Mouse (Mus musculus): ENCODE measurements around the gene Doc2b. TPM values are rescaled to one million over a fixed set of nuclear protein-coding genes. Genes with fewer than 3 reads are reported as not detected.

The Doc2b gene
- polyA plus RNA-seq, 1 experiment: 32.1 TPM

- peaks cover 10% of the 10 kb centered on the region; the same call in 1 of the 2 replicates for H3K4me1 ChIP-seq (ENCODE audit: control insufficient read depth, insufficient read depth, low read length)
- no peaks in the 10 kb centered on the region for H3K27me3 ChIP-seq (ENCODE audit: control insufficient read depth, insufficient read depth, low read length)
- H3K27ac ChIP-seq (ENCODE audit: insufficient read depth, low read length): no peak overlapping the region
- no peak overlapping the region for H3K4me3 ChIP-seq (replicated peaks; ENCODE audit: insufficient read depth, low read depth, low read length)
- 54% methylated on average over 6 of the region's 6 CpGs for WGBS
- no peak for DNase-seq
- TF ChIP-seq CTCF (IDR thresholded peaks at IDR 0.05; ENCODE audit: borderline replicate concordance, insufficient read depth, low read depth, low read length) (no peak), POLR2A (IDR thresholded peaks at IDR 0.05; ENCODE audit: borderline replicate concordance, insufficient read depth, low read length) (no peak)
Observed at GRCm38 (mm10) chr11:75833081-75833480, 37.2 kb upstream of the Doc2b start.

GRCm38 (mm10) chr11:75830386-75830785 is 34.5 kb upstream of the Doc2b start:
- WGBS: 98% methylated on average over 3 of the region's 3 CpGs
- no peak overlapping the region for H3K4me3 ChIP-seq (replicated peaks; ENCODE audit: insufficient read depth, low read depth, low read length)
- no peaks in the 10 kb centered on the region for H3K27me3 ChIP-seq (ENCODE audit: control insufficient read depth, insufficient read depth, low read length)
- H3K27ac ChIP-seq (ENCODE audit: insufficient read depth, low read length): no peak overlapping the region
- TF ChIP-seq POLR2A (IDR thresholded peaks at IDR 0.05; ENCODE audit: borderline replicate concordance, insufficient read depth, low read length): no peak
- no peak for TF ChIP-seq CTCF (IDR thresholded peaks at IDR 0.05; ENCODE audit: borderline replicate concordance, insufficient read depth, low read depth, low read length)
- H3K4me1 ChIP-seq (ENCODE audit: control insufficient read depth, insufficient read depth, low read length): peaks cover 10% of the 10 kb centered on the region; the same call in 1 of the 2 replicates
- DNase-seq: no peak

DNA sequence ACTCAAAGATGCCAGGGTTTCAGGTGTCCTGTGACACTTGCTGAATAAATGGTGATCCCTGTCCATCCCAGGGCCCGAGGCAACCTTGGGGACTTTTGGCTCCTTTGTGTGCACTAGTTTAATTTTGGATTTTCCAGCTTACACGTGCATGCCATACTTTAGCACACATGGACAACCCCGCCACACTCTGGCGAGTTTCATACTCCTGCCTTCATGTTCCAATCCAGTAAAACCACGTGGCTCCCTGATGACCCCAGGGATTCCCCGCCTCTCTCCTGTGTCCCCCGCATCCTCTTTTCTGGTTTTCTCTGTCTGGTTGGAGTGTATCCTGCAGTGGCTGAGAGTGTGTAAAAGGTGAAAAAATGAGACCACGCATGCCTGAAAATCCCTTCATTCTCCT is 31.6 kb upstream of the Doc2b start:
- no peak overlapping the region for H3K27ac ChIP-seq (ENCODE audit: insufficient read depth, low read length)
- WGBS: 76% methylated on average over 8 of the region's 8 CpGs
- DNase-seq: no peak
- H3K27me3 ChIP-seq (ENCODE audit: control insufficient read depth, insufficient read depth, low read length): no peaks in the 10 kb centered on the region
- no peak for TF ChIP-seq CTCF (IDR thresholded peaks at IDR 0.05; ENCODE audit: borderline replicate concordance, insufficient read depth, low read depth, low read length)
- TF ChIP-seq POLR2A (IDR thresholded peaks at IDR 0.05; ENCODE audit: borderline replicate concordance, insufficient read depth, low read length): no peak
- no peak overlapping the region for H3K4me3 ChIP-seq (replicated peaks; ENCODE audit: insufficient read depth, low read depth, low read length)
- H3K4me1 ChIP-seq (ENCODE audit: control insufficient read depth, insufficient read depth, low read length): no peaks in the 10 kb centered on the region

DNA sequence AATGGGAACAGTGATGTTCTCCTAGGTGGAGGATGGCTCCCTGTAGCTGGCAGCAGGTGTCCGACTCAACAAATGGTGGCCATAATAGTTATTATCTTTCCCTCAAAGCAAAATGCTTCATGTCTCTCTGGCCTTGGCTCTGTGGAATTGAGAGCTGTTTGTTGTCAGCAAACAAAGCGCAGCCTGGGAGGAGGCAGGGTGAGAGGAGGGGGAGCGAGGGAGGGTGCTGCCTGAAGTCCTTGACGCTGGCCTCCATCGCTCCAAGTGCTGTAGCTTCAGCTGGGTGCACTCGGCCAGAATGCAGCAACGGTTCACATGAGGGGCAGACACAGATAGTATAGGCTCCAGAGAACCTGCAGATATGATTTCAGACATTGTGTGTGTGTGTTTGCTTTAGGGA is 27.7 kb upstream of the Doc2b start:
- H3K27me3 ChIP-seq (ENCODE audit: control insufficient read depth, insufficient read depth, low read length): no peaks in the 10 kb centered on the region
- no peak for DNase-seq
- WGBS: 81% methylated on average over 7 of the region's 7 CpGs
- H3K27ac ChIP-seq (ENCODE audit: insufficient read depth, low read length): no peak overlapping the region
- H3K4me1 ChIP-seq (ENCODE audit: control insufficient read depth, insufficient read depth, low read length): no peaks in the 10 kb centered on the region
- TF ChIP-seq CTCF (IDR thresholded peaks at IDR 0.05; ENCODE audit: borderline replicate concordance, insufficient read depth, low read depth, low read length) (no peak), POLR2A (IDR thresholded peaks at IDR 0.05; ENCODE audit: borderline replicate concordance, insufficient read depth, low read length) (no peak)
- no peak overlapping the region for H3K4me3 ChIP-seq (replicated peaks; ENCODE audit: insufficient read depth, low read depth, low read length)

- H3K27ac ChIP-seq (ENCODE audit: insufficient read depth, low read length): no peak overlapping the region
- DNase-seq: no peak
- no peak overlapping the region for H3K4me3 ChIP-seq (replicated peaks; ENCODE audit: insufficient read depth, low read depth, low read length)
- no peak for TF ChIP-seq POLR2A (IDR thresholded peaks at IDR 0.05; ENCODE audit: borderline replicate concordance, insufficient read depth, low read length)
- no peak for TF ChIP-seq CTCF (IDR thresholded peaks at IDR 0.05; ENCODE audit: borderline replicate concordance, insufficient read depth, low read depth, low read length)
- WGBS: 85% methylated on average over 10 of the region's 10 CpGs
- H3K4me1 ChIP-seq (ENCODE audit: control insufficient read depth, insufficient read depth, low read length): peaks cover 5% of the 10 kb centered on the region
- no peaks in the 10 kb centered on the region for H3K27me3 ChIP-seq (ENCODE audit: control insufficient read depth, insufficient read depth, low read length)
Observed at GRCm38 (mm10) chr11:75813085-75813484, 17.2 kb upstream of the Doc2b start.

- Histone ChIP-seq H3K27ac (ENCODE audit: insufficient read depth, low read length) (0 out of 2 replicates have a peak overlapping the region, but pooled peaks have one; percentile 16), H3K4me3 (replicated peaks; ENCODE audit: insufficient read depth, low read depth, low read length) (no peak overlapping the region), H3K4me1 (ENCODE audit: control insufficient read depth, insufficient read depth, low read length) (peaks cover 5% of the 10 kb centered on the region), H3K27me3 (ENCODE audit: control insufficient read depth, insufficient read depth, low read length) (no peaks in the 10 kb centered on the region)
- no peak for TF ChIP-seq POLR2A (IDR thresholded peaks at IDR 0.05; ENCODE audit: borderline replicate concordance, insufficient read depth, low read length)
- TF ChIP-seq CTCF (IDR thresholded peaks at IDR 0.05; ENCODE audit: borderline replicate concordance, insufficient read depth, low read depth, low read length): no peak
- peak; percentile 42 to 51 for DNase-seq
- 12% methylated on average over 3 of the region's 3 CpGs for WGBS
Observed at GRCm38 (mm10) chr11:75811900-75812299, 16.1 kb upstream of the Doc2b start.

DNA sequence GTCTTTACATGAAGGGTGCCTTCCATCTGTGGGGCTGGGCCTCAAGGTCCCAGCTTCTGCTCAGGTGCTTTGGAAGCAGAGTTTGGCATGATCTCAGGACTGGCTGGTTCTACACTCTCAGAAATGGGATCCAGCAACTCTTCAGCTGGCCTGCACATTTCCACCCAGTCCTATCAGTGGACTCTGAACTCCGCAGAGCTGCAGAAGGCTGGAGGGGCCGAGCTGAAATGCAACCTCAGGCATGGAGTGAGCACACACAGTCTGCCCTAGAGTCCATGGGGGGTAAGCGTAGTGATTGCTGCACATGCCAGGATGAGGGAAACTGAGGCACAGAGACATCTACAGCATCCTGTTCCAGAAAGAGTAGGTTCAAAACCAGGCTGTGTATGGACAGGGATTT is 14.7 kb upstream of the Doc2b start:
- peaks cover 5% of the 10 kb centered on the region for H3K4me1 ChIP-seq (ENCODE audit: control insufficient read depth, insufficient read depth, low read length)
- 96% methylated on average over 3 of the region's 3 CpGs for WGBS
- no peak overlapping the region for H3K27ac ChIP-seq (ENCODE audit: insufficient read depth, low read length)
- DNase-seq: no peak
- H3K27me3 ChIP-seq (ENCODE audit: control insufficient read depth, insufficient read depth, low read length): no peaks in the 10 kb centered on the region
- no peak for TF ChIP-seq POLR2A (IDR thresholded peaks at IDR 0.05; ENCODE audit: borderline replicate concordance, insufficient read depth, low read length)
- TF ChIP-seq CTCF (IDR thresholded peaks at IDR 0.05; ENCODE audit: borderline replicate concordance, insufficient read depth, low read depth, low read length): no peak
- no peak overlapping the region for H3K4me3 ChIP-seq (replicated peaks; ENCODE audit: insufficient read depth, low read depth, low read length)

DNA sequence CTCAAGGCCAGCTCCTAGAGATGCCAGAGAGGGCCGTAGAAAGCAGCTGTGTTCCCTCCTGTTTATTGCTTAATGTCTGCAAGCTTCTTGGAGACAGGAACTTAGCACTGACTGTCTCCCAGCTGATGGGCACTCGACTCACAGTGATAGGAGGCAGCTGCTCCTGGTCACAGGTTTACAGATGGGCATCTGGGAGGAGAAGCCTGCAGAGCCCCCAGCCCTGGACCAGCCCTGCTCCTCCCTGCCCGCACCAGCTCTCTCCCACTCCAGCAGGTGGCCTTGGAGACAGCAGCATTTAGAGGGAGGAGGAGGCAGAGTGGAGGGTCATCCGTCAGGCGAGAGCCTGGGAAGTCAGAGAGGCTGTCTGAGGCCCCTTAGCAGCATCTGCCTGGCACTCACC is 11.6 kb upstream of the Doc2b start:
- Histone ChIP-seq H3K27ac (ENCODE audit: insufficient read depth, low read length) (no peak overlapping the region), H3K27me3 (ENCODE audit: control insufficient read depth, insufficient read depth, low read length) (no peaks in the 10 kb centered on the region), H3K4me1 (ENCODE audit: control insufficient read depth, insufficient read depth, low read length) (peaks cover 5% of the 10 kb centered on the region), H3K4me3 (replicated peaks; ENCODE audit: insufficient read depth, low read depth, low read length) (no peak overlapping the region)
- no peak for DNase-seq
- TF ChIP-seq CTCF (IDR thresholded peaks at IDR 0.05; ENCODE audit: borderline replicate concordance, insufficient read depth, low read depth, low read length) (no peak), POLR2A (IDR thresholded peaks at IDR 0.05; ENCODE audit: borderline replicate concordance, insufficient read depth, low read length) (no peak)
- 54% methylated on average over 5 of the region's 5 CpGs for WGBS

Measured in cerebellum, adult 2 months (tissue).